Mouse (Mus musculus): Measurements from ENCODE around the gene Wnt16. TPM values are rescaled to one million over a fixed set of nuclear protein-coding genes. Genes with fewer than 3 reads are reported as not detected.

Gene Wnt16
- polyA plus RNA-seq, 1 experiment from 2014 or later: 0.18 TPM

DNA sequence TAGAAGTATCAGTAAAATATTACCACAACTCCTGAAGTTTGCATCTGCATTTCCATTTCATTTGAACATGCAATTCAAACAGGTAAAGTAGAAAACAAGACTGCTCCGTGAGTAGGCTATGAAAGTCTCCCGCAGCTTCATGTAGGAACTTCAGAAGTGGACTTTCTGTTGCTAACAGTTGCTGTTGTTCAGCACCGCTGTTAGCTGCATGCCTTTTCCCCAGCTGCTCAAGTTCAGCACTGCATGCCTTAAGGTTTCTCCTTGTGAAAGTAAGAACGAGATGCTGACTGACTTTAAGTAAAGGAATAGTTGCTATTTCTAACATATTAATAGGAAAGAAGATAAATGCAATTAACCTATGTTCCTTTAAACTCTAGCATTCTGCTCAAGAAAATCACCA is 4.0 kb downstream of the Wnt16 start:
- H3K36me3 ChIP-seq (ENCODE audit: control insufficient read depth, insufficient read depth, low read length): no peaks in the 10 kb centered on the region
- no peak for ATAC-seq (ENCODE audit: low FRiP score, low TSS enrichment)
- H3K27ac ChIP-seq (replicated peaks; ENCODE audit: low read depth, low read length): no peak overlapping the region
- no peak overlapping the region for H3K4me3 ChIP-seq (replicated peaks; ENCODE audit: low read depth, low read length)
- WGBS: 47% methylated on average over 4 of the region's 4 CpGs
- H3K9ac ChIP-seq (replicated peaks; ENCODE audit: low read length): no peak overlapping the region
- no peak overlapping the region for H3K4me2 ChIP-seq (ENCODE audit: low read length)
- peaks cover 38% of the 10 kb centered on the region for H3K27me3 ChIP-seq (ENCODE audit: control insufficient read depth, insufficient read depth, low read length)
- peaks cover 19% of the 10 kb centered on the region for H3K4me1 ChIP-seq (ENCODE audit: control insufficient read depth, insufficient read depth, low read length)
- no peak for DNase-seq
- H3K9me3 ChIP-seq (ENCODE audit: control insufficient read depth, low read length): no peaks in the 10 kb centered on the region

DNA sequence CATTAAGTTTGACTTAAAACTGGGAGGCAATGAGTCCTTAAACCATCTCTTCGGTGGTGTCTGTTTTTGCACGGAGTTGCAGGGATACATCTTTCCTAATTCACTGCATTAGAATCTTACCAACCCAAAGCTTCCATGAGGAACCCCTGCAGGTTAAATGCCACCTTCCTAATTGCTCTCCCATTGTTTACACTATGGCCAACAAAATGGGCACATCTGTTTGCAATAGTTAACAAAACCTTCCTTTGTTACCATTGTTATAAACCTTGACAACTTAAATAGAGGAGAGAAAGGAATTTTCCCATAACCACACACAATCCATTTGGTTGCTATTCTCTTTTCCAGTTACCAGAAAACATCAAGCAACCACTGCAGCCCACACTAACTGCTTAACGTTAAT is 5.9 kb downstream of the Wnt16 start:
- ATAC-seq (ENCODE audit: low FRiP score, low TSS enrichment) (no peak), DNase-seq (no peak)
- Histone ChIP-seq H3K27ac (replicated peaks; ENCODE audit: low read depth, low read length) (no peak overlapping the region), H3K27me3 (ENCODE audit: control insufficient read depth, insufficient read depth, low read length) (peaks cover 20% of the 10 kb centered on the region), H3K4me2 (ENCODE audit: low read length) (no peak overlapping the region), H3K9ac (replicated peaks; ENCODE audit: low read length) (no peak overlapping the region), H3K36me3 (ENCODE audit: control insufficient read depth, insufficient read depth, low read length) (no peaks in the 10 kb centered on the region), H3K4me3 (replicated peaks; ENCODE audit: low read depth, low read length) (no peak overlapping the region), H3K4me1 (ENCODE audit: control insufficient read depth, insufficient read depth, low read length) (peaks cover 8% of the 10 kb centered on the region), H3K9me3 (ENCODE audit: control insufficient read depth, low read length) (no peaks in the 10 kb centered on the region)
- 48% methylated on average over 3 of the region's 3 CpGs for WGBS

DNA sequence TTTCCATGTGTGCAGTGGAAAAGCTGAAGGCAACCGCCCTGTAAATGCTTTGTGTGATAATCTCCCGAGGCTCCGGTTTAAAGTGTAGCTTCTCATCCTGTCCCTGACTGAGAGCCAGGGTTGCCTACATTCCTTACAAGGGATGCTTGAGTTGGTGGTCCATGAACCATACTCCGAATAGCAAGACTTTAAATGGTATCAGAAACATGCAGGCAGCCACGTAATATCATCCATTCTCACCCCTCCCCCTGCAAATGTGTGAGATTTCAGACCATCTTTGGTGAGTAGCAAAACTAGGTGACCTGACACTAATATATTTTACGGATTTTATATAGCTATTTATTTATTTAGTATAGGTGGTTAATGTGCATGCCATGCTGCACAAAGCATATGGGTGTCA is 9.0 kb downstream of the Wnt16 start:
- no peak overlapping the region for H3K27ac ChIP-seq (replicated peaks; ENCODE audit: low read depth, low read length)
- H3K4me1 ChIP-seq (ENCODE audit: control insufficient read depth, insufficient read depth, low read length): no peaks in the 10 kb centered on the region
- 82% methylated on average over 6 of the region's 6 CpGs for WGBS
- H3K36me3 ChIP-seq (ENCODE audit: control insufficient read depth, insufficient read depth, low read length): no peaks in the 10 kb centered on the region
- no peak overlapping the region for H3K4me3 ChIP-seq (replicated peaks; ENCODE audit: low read depth, low read length)
- H3K9me3 ChIP-seq (ENCODE audit: control insufficient read depth, low read length): no peaks in the 10 kb centered on the region
- no peak overlapping the region for H3K9ac ChIP-seq (replicated peaks; ENCODE audit: low read length)
- ATAC-seq (ENCODE audit: low FRiP score, low TSS enrichment) (no peak), DNase-seq (no peak)
- H3K27me3 ChIP-seq (ENCODE audit: control insufficient read depth, insufficient read depth, low read length): no peaks in the 10 kb centered on the region
- H3K4me2 ChIP-seq (ENCODE audit: low read length): no peak overlapping the region

DNA sequence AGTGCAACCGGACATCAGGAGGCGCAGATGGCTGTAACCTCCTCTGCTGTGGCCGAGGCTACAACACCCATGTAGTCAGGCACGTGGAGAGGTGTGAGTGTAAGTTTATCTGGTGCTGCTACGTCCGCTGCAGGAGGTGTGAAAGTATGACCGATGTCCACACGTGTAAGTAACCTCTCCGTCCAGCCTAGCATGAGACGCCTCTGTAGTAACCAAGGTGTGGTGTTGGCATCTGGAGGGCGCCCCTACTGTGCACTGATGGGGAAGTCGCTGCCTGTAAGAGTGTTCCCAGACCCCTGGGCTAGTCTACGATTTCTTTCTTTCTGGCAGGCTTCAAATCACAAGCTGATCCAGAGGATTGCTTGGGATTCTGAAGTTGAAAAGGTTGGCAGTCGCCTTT is 10.0 kb downstream of the Wnt16 start:
- no peaks in the 10 kb centered on the region for H3K27me3 ChIP-seq (ENCODE audit: control insufficient read depth, insufficient read depth, low read length)
- H3K9ac ChIP-seq (replicated peaks; ENCODE audit: low read length): no peak overlapping the region
- H3K4me1 ChIP-seq (ENCODE audit: control insufficient read depth, insufficient read depth, low read length): no peaks in the 10 kb centered on the region
- DNase-seq (no peak), ATAC-seq (ENCODE audit: low FRiP score, low TSS enrichment) (no peak)
- 62% methylated on average over 14 of the region's 14 CpGs for WGBS
- no peak overlapping the region for H3K4me2 ChIP-seq (ENCODE audit: low read length)
- no peak overlapping the region for H3K4me3 ChIP-seq (replicated peaks; ENCODE audit: low read depth, low read length)
- no peaks in the 10 kb centered on the region for H3K36me3 ChIP-seq (ENCODE audit: control insufficient read depth, insufficient read depth, low read length)
- H3K27ac ChIP-seq (replicated peaks; ENCODE audit: low read depth, low read length): no peak overlapping the region
- no peaks in the 10 kb centered on the region for H3K9me3 ChIP-seq (ENCODE audit: control insufficient read depth, low read length)

DNA sequence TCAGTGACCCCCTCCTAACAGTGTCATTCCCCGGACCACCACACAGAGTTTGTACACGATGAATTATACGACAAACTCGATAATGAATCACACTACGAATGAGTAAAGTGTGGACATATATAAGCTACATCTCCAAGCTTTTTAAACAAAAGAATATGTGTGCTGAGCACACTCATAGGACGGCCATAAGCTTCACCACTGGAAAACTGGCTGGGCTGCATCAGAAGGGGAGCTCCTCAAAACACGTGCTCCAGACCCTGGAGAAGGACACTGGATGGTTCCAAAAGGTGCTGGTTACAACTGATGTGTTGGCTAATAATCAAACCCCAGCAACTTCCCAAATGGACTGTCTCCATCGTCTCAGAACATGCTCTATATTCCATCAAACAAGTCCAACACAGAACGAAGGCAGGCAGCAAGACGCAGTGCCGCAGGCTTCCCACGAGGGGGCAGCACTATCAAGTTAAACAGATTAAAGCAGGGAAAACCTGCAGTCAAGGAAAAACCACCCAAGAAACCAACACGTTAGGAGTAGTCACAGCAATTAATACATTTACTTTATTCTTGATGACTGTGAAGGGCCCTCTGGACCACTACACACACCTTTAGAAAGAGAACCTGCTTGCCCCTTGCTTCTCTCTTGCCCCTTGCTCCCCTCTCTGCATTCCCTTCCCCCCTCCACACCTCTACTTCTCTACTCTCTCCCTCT is 37.5 kb downstream of the Wnt16 start:
- H3K9ac ChIP-seq (replicated peaks; ENCODE audit: low read length): no peak overlapping the region
- DNase-seq (peak; percentile 91), ATAC-seq (ENCODE audit: low FRiP score, low TSS enrichment) (0 out of 2 replicates have a peak, but pooled peaks have one; percentile 24)
- H3K4me1 ChIP-seq (ENCODE audit: control insufficient read depth, insufficient read depth, low read length): no peaks in the 10 kb centered on the region
- no peak overlapping the region for H3K4me2 ChIP-seq (ENCODE audit: low read length)
- no peak overlapping the region for H3K4me3 ChIP-seq (replicated peaks; ENCODE audit: low read depth, low read length)
- WGBS: 59% methylated on average over 13 of the region's 13 CpGs
- H3K27me3 ChIP-seq (ENCODE audit: control insufficient read depth, insufficient read depth, low read length): no peaks in the 10 kb centered on the region
- no peak overlapping the region for H3K27ac ChIP-seq (replicated peaks; ENCODE audit: low read depth, low read length)
- no peaks in the 10 kb centered on the region for H3K9me3 ChIP-seq (ENCODE audit: control insufficient read depth, low read length)
- peaks cover 3% of the 10 kb centered on the region for H3K36me3 ChIP-seq (ENCODE audit: control insufficient read depth, insufficient read depth, low read length)

DNA sequence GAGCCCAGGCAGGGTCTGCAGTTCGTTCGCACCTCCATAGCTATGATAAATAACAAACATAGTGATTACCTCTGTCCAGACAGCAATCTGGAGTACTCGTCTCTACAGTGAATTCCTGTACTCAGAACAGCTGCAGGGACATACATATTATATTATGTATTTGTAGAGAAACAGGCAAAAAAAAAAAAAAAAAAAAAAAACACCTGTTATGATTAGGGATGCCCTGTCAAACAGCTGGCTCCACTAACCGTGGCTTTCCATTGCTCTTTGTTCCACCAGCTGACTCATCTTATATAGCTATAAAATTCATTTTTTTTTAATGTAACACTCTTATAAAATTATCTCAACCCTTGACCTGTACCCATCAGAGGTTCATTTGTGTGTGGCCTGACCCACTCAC is 38.3 kb downstream of the Wnt16 start:
- H3K4me3 ChIP-seq (replicated peaks; ENCODE audit: low read depth, low read length): no peak overlapping the region
- no peaks in the 10 kb centered on the region for H3K4me1 ChIP-seq (ENCODE audit: control insufficient read depth, insufficient read depth, low read length)
- no peak overlapping the region for H3K9ac ChIP-seq (replicated peaks; ENCODE audit: low read length)
- no peak overlapping the region for H3K27ac ChIP-seq (replicated peaks; ENCODE audit: low read depth, low read length)
- no peaks in the 10 kb centered on the region for H3K36me3 ChIP-seq (ENCODE audit: control insufficient read depth, insufficient read depth, low read length)
- DNase-seq: no peak
- H3K4me2 ChIP-seq (ENCODE audit: low read length): no peak overlapping the region
- WGBS: 86% methylated on average over 4 of the region's 4 CpGs
- ATAC-seq (ENCODE audit: low FRiP score, low TSS enrichment): no peak
- H3K27me3 ChIP-seq (ENCODE audit: control insufficient read depth, insufficient read depth, low read length): no peaks in the 10 kb centered on the region
- no peaks in the 10 kb centered on the region for H3K9me3 ChIP-seq (ENCODE audit: control insufficient read depth, low read length)

DNA sequence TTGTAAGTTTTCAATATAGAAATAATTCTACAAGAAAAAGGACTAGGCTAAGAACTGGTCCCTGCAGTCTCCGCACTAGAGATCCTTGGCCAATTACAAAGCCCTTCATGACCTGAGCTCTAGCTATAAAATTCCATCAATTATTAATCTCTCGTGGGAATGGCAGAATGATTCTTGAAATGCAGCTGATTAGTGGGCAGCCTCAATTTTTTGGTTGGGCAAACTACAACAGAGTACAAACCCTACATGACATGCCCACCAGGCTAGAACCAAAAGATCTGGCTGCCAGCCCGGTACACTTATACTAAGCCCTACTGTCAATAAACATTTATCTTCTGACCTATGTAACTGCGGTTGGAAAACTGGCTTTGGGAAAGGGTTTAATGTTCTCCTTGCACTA is 39.1 kb downstream of the Wnt16 start:
- Histone ChIP-seq H3K9me3 (ENCODE audit: control insufficient read depth, low read length) (no peaks in the 10 kb centered on the region), H3K27me3 (ENCODE audit: control insufficient read depth, insufficient read depth, low read length) (no peaks in the 10 kb centered on the region), H3K27ac (replicated peaks; ENCODE audit: low read depth, low read length) (no peak overlapping the region), H3K36me3 (ENCODE audit: control insufficient read depth, insufficient read depth, low read length) (no peaks in the 10 kb centered on the region), H3K9ac (replicated peaks; ENCODE audit: low read length) (no peak overlapping the region), H3K4me2 (ENCODE audit: low read length) (no peak overlapping the region), H3K4me1 (ENCODE audit: control insufficient read depth, insufficient read depth, low read length) (no peaks in the 10 kb centered on the region), H3K4me3 (replicated peaks; ENCODE audit: low read depth, low read length) (no peak overlapping the region)
- WGBS: 66% methylated on average over 4 of the region's 4 CpGs
- DNase-seq (peak; percentile 35), ATAC-seq (ENCODE audit: low FRiP score, low TSS enrichment) (no peak; the same call in 1 of the 2 replicates)

DNA sequence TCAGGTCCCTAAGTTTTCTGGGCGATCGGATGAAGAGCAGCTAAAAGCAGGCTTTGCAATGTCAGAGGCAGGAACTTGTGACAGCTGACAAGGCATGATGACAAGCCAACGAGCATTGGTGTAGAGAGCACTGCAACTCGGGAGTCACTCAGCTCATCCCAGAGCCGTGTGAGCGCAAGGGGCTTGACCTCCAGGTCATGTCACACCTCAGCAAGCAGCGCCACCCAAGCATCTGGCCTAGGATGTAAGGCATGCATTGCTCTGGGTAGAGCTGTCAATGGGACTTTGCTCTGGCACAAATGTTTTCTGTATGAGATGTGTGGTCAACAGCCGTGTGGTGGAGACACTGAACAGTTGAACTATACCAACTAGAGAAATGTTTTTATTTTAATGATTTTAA is 39.9 kb downstream of the Wnt16 start:
- H3K9ac ChIP-seq (replicated peaks; ENCODE audit: low read length): no peak overlapping the region
- no peak overlapping the region for H3K4me2 ChIP-seq (ENCODE audit: low read length)
- 66% methylated on average over 8 of the region's 8 CpGs for WGBS
- no peaks in the 10 kb centered on the region for H3K27me3 ChIP-seq (ENCODE audit: control insufficient read depth, insufficient read depth, low read length)
- ATAC-seq (ENCODE audit: low FRiP score, low TSS enrichment) (0 out of 2 replicates have a peak, but pooled peaks have one; percentile 25), DNase-seq (no peak)
- H3K9me3 ChIP-seq (ENCODE audit: control insufficient read depth, low read length): no peaks in the 10 kb centered on the region
- no peak overlapping the region for H3K27ac ChIP-seq (replicated peaks; ENCODE audit: low read depth, low read length)
- no peaks in the 10 kb centered on the region for H3K4me1 ChIP-seq (ENCODE audit: control insufficient read depth, insufficient read depth, low read length)
- no peaks in the 10 kb centered on the region for H3K36me3 ChIP-seq (ENCODE audit: control insufficient read depth, insufficient read depth, low read length)
- H3K4me3 ChIP-seq (replicated peaks; ENCODE audit: low read depth, low read length): no peak overlapping the region

DNA sequence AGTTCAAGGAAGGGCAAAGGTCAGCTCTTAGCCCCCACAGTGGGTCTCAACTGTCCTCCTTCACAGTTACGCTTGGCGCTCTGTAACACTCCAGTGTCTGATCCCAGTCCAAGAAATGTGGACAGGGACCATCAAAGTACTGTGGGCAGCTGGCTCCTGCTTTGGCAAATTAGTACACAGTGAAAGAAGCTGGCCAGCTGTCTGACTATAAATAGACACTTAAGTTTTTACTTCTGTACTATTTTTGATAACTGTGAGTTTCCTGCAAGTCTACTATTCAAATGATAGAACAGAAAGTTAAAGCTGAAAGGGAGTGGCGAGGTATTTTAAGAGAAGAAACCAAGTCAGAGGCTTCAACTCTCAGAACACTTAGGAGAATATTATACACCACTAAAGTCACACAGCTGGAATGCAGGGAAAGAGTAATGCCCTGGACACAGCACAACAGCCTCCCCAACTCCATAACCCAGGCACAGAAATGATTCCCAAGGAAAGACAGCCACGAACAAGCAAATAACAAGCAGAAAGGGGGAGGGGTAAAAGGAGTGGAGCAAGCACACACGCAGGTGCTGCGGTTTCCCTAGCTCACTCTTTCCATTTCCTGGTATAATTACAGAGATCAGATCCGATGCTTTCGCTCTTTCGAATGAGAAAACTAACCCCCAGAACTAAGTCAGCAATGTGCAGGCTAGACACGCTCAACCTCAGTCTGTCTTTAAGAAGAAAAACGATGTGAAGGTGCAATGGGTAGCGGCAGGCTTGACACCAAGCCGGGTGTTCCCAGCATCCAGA is 42.3 kb downstream of the Wnt16 start:
- Histone ChIP-seq H3K27me3 (ENCODE audit: control insufficient read depth, insufficient read depth, low read length) (no peaks in the 10 kb centered on the region), H3K9ac (replicated peaks; ENCODE audit: low read length) (no peak overlapping the region), H3K27ac (replicated peaks; ENCODE audit: low read depth, low read length) (no peak overlapping the region), H3K4me3 (replicated peaks; ENCODE audit: low read depth, low read length) (no peak overlapping the region), H3K4me1 (ENCODE audit: control insufficient read depth, insufficient read depth, low read length) (no peaks in the 10 kb centered on the region), H3K36me3 (ENCODE audit: control insufficient read depth, insufficient read depth, low read length) (no peaks in the 10 kb centered on the region), H3K9me3 (ENCODE audit: control insufficient read depth, low read length) (no peaks in the 10 kb centered on the region), H3K4me2 (ENCODE audit: low read length) (no peak overlapping the region)
- DNase-seq: no peak
- no peak for ATAC-seq (ENCODE audit: low FRiP score, low TSS enrichment)
- 92% methylated on average over 13 of the region's 13 CpGs for WGBS
